Mouse (Mus musculus): ENCODE measurements around the gene Tspan9.

DNA sequence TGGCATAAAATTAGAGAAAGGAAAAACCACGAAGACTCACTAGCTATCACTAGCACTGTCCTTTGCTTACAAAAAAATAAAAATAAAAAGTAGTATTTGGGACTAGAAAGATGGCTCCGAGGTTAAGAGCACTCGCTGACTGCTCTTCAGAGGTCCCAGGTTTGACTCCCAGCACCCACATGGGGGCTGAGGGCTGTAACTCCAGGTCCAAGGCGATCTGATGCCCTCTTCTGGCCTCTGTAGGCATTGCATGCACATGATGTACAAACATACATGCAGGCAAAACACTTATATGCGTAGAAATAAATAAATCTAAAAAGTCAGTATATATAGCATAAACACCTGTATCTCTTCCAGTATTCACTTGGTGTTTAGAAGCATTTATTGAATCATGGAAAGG lies 43.5 kb downstream of the Tspan9 start:
- TF ChIP-seq POLR2A (IDR thresholded peaks at IDR 0.05; ENCODE audit: borderline replicate concordance, extremely low read depth, insufficient read depth, insufficient read length, poor library complexity, severe bottlenecking) (no peak), CTCF (IDR thresholded peaks at IDR 0.05; ENCODE audit: borderline replicate concordance, extremely low read depth, insufficient read depth, insufficient read length) (peak; percentile 46; the same call in 1 of the 2 replicates)
